Mouse (Mus musculus) v-Abl transformed pro-B cells (cell line): ENCODE measurements around the gene Hexim2.

ENCODE experiments used
- in situ Hi-C, 2 experiments: fragments of 400-800 bp; cut with MboI; formaldehyde crosslinking; loops; one replicate each; pipeline ENCODE4 v1.15.1; 2025; ENCODE audit not compliant: unreplicated experiment in 2 of 2

Gene Hexim2

DNA sequence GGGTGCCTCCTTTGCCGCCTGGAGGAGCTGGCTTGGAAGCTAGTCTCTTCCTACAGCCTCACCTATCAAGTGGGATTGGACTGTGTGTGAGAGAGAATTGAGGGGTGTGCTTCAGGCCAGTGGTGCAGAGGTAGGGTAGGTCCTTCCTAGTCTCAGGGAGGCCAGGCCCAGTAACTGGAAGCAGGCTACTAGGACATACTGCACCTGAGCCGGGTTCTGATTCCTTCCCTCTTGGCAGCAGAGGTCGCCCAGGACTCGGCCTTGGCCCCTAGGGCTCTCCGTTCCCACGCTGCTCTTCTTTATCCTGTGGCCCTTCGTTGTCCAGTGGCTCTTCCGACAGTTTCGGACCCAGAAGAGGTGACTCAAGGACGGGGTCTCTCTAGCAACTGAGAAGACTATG, 20.9 kb upstream of the Hexim2 start:
- in situ Hi-C loops, result loop anchor here in 1 of 2 experiments (25.0 kb wide), 1 partner anchor 576 kb away; the partner anchor contains the start of gene Gosr2

GRCm38 (mm10) chr11:103111881-103112551, 20.2 kb upstream of the Hexim2 start:
- in situ Hi-C loops, result loop anchor here in 1 of 2 experiments (25.0 kb wide), 1 partner anchor 575 kb away; the partner anchor contains the start of gene Gosr2

GRCm38 (mm10) chr11:103112552-103112912, 19.7 kb upstream of the Hexim2 start:
- in situ Hi-C loops, result loop anchor here in 1 of 2 experiments (25.0 kb wide), 1 partner anchor 575 kb away; the partner anchor contains the start of gene Gosr2

- in situ Hi-C loops, result loop anchor here in 1 of 2 experiments (25.0 kb wide), 1 partner anchor 574 kb away; the partner anchor contains the start of gene Gosr2
Measured at GRCm38 (mm10) chr11:103113005-103113404, 19.2 kb upstream of the Hexim2 start.

- in situ Hi-C loops, result loop anchor here in 1 of 2 experiments (25.0 kb wide), 1 partner anchor 574 kb away; the partner anchor contains the start of gene Gosr2
Measured at GRCm38 (mm10) chr11:103113771-103114170, 18.5 kb upstream of the Hexim2 start.

DNA sequence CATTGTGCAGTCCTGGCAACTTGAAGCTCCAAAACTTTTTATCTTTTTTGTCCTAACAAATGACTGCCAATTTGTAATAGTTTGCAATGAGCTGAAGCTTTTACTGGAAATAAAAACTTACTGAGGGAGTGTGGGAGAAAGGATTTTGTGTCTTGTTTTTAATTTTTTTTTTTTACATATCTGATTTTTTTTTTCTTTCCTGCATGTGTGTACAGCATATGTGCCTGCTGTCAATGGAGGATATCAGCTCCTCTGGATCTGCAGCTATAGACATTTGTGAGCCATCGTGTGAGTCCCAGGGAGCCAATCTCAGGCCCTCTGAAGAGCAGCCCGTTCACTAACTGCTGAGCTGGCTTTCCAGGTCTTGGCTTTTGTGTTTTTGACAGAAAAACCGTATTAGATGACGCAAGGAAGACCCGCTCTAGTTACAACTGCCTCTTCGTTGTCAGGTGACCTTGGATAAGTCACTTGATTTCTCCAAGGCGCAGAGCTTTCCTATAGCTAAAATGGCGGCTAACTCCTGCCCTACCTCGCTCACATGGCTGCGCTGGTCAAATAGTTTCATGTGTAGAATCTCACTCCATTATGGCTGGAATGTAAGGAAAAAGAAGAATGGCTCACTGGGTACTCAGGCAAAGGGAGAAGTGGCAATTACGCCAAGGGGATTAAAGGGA, 17.8 kb upstream of the Hexim2 start:
- in situ Hi-C loops, result loop anchor here in 1 of 2 experiments (25.0 kb wide), 1 partner anchor 573 kb away; the partner anchor contains the start of gene Gosr2

GRCm38 (mm10) chr11:103115163-103116007, 16.8 kb upstream of the Hexim2 start:
- in situ Hi-C loops, result loop anchor here in 1 of 2 experiments (25.0 kb wide), 1 partner anchor 572 kb away; the partner anchor contains the start of gene Gosr2

GRCm38 (mm10) chr11:103116008-103116818, 16.0 kb upstream of the Hexim2 start, which contains the start of gene Hexim1:
Gene Hexim1 (plus strand): TSS chr11:103116231.
- in situ Hi-C loops, result loop anchor here in 1 of 2 experiments (25.0 kb wide), 1 partner anchor 571 kb away; the partner anchor contains the start of gene Gosr2

DNA sequence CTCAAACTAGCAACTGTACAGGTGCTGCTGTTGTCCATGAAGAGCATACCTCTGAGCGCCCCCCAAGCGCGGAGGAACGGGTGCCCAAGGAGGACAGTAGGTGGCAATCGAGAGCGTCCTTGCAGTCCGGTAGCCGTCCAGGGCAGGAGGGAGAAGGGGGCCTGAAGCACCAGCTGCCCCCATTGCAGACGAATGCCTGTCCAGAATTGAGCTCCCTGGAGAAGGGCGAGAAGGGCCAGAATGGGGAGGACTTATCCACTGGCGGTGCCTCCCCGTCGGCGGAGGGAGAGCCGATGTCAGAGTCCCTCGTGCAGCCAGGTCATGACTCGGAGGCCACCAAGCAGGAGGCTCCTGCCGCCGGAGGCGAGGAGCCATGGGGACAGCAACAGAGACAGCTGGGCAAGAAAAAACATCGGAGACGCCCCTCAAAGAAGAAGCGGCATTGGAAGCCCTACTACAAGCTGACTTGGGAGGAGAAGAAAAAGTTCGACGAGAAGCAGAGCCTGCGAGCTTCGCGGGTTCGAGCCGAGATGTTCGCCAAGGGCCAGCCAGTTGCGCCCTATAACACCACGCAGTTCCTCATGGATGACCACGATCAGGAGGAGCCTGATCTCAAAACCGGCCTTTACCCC, 15.2 kb upstream of the Hexim2 start:
- in situ Hi-C loops, result loop anchor here in 1 of 2 experiments (25.0 kb wide), 1 partner anchor 570 kb away; the partner anchor contains the start of gene Gosr2

DNA sequence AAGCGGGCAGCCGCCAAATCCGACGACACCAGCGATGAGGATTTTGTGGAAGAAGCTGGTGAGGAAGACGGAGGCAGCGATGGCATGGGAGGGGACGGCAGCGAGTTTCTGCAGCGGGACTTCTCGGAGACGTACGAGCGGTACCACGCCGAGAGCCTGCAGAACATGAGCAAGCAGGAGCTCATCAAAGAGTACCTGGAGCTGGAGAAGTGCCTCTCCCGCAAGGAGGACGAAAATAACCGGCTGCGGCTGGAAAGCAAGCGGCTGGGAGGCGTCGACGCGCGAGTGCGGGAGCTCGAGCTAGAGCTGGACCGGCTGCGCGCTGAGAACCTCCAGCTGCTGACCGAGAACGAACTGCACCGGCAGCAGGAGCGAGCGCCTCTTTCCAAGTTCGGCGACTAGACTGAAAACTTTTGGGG, 14.6 kb upstream of the Hexim2 start:
- in situ Hi-C loops, result loop anchor here in 1 of 2 experiments (25.0 kb wide), 1 partner anchor 570 kb away; the partner anchor contains the start of gene Gosr2

- in situ Hi-C loops, result loop anchor here in 1 of 2 experiments (25.0 kb wide), 1 partner anchor 568 kb away; the partner anchor contains the start of gene Gosr2
Measured at GRCm38 (mm10) chr11:103118866-103119265, 13.4 kb upstream of the Hexim2 start.

DNA sequence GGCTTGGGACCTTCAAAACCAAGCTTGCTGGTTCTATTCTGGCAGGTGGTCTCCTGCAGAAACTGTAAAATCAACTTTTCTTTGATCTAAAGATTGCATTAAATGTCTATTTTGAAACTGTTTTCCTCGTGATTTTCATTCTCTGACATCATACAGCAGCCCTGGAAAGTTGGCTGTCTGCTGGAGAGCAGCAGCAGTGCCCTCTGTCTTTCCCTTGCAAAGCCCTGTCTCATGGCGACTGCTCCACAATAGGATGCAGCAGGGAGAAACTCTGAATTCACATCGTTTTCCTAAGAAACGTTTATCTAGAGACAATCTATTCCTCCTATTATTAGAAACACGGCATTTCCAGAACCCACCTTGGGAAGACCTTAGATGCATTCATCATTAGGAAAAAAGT, 12.6 kb upstream of the Hexim2 start:
- in situ Hi-C loops, result loop anchor here in 1 of 2 experiments (25.0 kb wide), 1 partner anchor 568 kb away; the partner anchor contains the start of gene Gosr2

- in situ Hi-C loops, result loop anchor here in 1 of 2 experiments (25.0 kb wide), 1 partner anchor 567 kb away; the partner anchor contains the start of gene Gosr2
Measured at GRCm38 (mm10) chr11:103120315-103120714, 11.9 kb upstream of the Hexim2 start.

- in situ Hi-C loops, result no loop called here
Measured at GRCm38 (mm10) chr11:103132576-103133455, 587 bp downstream of the Hexim2 start.

DNA sequence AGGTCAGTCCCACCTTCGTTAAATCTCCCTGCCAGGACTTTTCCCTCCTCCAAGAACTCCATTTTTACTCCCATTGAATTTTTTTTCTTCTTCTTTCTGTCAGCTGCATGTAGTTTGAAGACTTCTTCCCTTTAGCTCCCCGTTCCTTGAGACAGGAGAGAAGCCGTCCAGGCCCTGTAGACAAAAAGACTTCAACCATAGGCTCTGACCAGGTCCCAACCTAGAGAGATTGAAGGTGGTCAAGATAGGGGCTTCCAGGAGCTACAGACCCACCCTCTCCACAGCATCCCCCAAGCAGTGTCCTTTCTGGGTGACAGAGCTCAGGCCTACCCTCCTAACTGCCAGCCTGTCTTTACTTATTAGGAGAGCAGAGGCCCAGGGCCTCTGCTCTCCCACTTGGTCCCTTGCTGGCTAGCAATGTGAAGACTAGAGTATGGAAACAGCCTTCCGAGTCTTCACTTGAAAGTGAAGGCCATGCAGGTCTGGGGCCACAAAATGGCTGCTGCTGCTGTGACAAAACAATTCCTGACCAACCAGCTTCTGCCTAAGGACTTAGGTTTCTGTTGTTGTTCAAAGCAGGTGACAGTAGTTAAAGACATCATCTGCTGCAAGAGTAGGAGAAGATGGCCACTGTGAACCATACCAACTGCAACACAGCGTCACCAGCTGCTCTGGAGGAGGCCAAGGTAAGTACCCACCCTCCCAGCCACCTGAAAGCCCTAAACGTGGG, 1.4 kb downstream of the Hexim2 start:
- in situ Hi-C loops, result no loop called here

DNA sequence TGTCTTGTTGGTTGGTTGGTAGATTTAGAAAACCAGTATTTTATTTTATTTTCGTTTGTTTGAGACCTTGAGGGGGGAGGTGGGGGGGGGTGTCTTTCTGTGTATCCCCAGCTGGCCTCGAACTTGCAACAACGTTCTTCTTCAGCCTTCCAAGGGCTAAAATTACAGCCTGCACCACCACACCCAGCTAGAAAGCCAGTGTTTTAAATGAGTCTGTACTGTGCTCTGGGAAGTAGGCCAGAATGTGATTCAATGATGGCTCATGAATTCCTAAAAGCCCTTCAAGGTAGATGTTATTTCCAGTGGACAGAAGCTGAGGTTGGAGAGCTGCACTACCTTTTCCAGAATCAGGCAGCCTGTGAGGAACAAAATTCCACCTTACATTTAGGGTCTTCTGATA, 2.0 kb downstream of the Hexim2 start:
- in situ Hi-C loops, result no loop called here

GRCm38 (mm10) chr11:103136039-103136577, 3.9 kb downstream of the Hexim2 start:
- in situ Hi-C loops, result no loop called here
